Mouse (Mus musculus) heart, embryonic 14.5 days (tissue): ENCODE results near the gene Itgb5. TPM values are rescaled to one million over a fixed set of nuclear protein-coding genes. Genes with fewer than 3 reads are reported as not detected.
A peak's percentile ranks its signal among the peaks of the same experiment; 100 is the strongest.

ENCODE experiments used
- ATAC-seq: fragments of 200-750 bp; cut with Nextera tagmentation; 2 replicates; pipeline ENCODE4 v1.8.0; 2017; ENCODE audit warnings: low read depth, moderate TSS enrichment; ENCODE audit not compliant: insufficient number of reproducible peaks, insufficient read depth, low FRiP score
- H3K27ac ChIP-seq, 2 experiments: fragments of 200-500 bp in 1 of 2; fragments of 300-500 bp in 1 of 2; sonication (generic) in 1 of 2; replicated peaks in 1 of 2; 2 replicates each; pipeline ENCODE4 v1.5.1; 2012 to 2014; ENCODE audit warnings: low read depth in 2 of 2, low read length in 2 of 2, control low read depth in 1 of 2, mild to moderate bottlenecking in 1 of 2, mixed read lengths in 1 of 2; ENCODE audit not compliant: control insufficient read depth in 1 of 2, insufficient read depth in 1 of 2
- H3K27me3 ChIP-seq: fragments of 300-500 bp; sonication (generic); 2 replicates; pipeline ENCODE4 v1.6.1; 2014; ENCODE audit warnings: mild to moderate bottlenecking, low read length, control low read depth; ENCODE audit not compliant: control insufficient read depth, insufficient read depth
- H3K36me3 ChIP-seq: fragments of 300-500 bp; sonication (generic); 2 replicates; pipeline ENCODE4 v1.6.1; 2014; ENCODE audit warnings: mild to moderate bottlenecking, control low read depth, low read length, mixed read lengths; ENCODE audit not compliant: control insufficient read depth, insufficient read depth
- H3K4me1 ChIP-seq, 2 experiments: fragments of 200-500 bp in 1 of 2; fragments of 300-500 bp in 1 of 2; sonication (generic) in 1 of 2; 2 replicates each; pipeline ENCODE4 v1.6.1; 2012 to 2014; ENCODE audit warnings: low read length in 2 of 2, control low read depth in 1 of 2, mixed read lengths in 1 of 2; ENCODE audit not compliant: control insufficient read depth in 2 of 2, insufficient read depth in 2 of 2
- H3K4me2 ChIP-seq: fragments of 300-500 bp; sonication (generic); 2 replicates; pipeline ENCODE4 v1.6.1; 2014; ENCODE audit warnings: mild to moderate bottlenecking, low read length
- H3K4me3 ChIP-seq, 2 experiments: fragments of 200-500 bp in 1 of 2; fragments of 300-500 bp in 1 of 2; sonication (generic) in 1 of 2; 2 replicates each; pipeline ENCODE4 v1.5.1; 2012 to 2014; ENCODE audit warnings: low read length in 2 of 2, mild to moderate bottlenecking in 2 of 2, control low read depth in 1 of 2, low read depth in 1 of 2, moderate library complexity in 1 of 2; ENCODE audit not compliant: control insufficient read depth in 1 of 2, insufficient read depth in 1 of 2
- H3K9ac ChIP-seq: fragments of 300-500 bp; sonication (generic); 2 replicates; pipeline ENCODE4 v1.6.1; 2014; ENCODE audit warnings: mild to moderate bottlenecking, low read length
- H3K9me3 ChIP-seq: fragments of 300-500 bp; sonication (generic); 2 replicates; pipeline ENCODE4 v1.6.1; 2016; ENCODE audit warnings: low read length, control low read depth; ENCODE audit not compliant: control insufficient read depth
- WGBS: fragments of 180-500 bp; shearing (Covaris S2); extraction: QIAGEN DNeasy Blood & Tissue Kit; methylation state at CpG from one replicate; pipeline ENCODE4 v1.1.7; 2014; 5-methylcytosine and 5-hydroxymethylcytosine counted together
- polyA plus RNA-seq: library from polyadenylated mRNA; unstranded; fragments of >200 nt; fragmentation: Nextera tagmentation; extraction: Ambion mirVana; gene quantifications from 2 replicates; pipeline ENCODE4 v1.2.1, GENCODE M21; 2014

The Itgb5 gene
- polyA plus RNA-seq, 1 experiment from 2014 or later: 96.2 TPM

DNA sequence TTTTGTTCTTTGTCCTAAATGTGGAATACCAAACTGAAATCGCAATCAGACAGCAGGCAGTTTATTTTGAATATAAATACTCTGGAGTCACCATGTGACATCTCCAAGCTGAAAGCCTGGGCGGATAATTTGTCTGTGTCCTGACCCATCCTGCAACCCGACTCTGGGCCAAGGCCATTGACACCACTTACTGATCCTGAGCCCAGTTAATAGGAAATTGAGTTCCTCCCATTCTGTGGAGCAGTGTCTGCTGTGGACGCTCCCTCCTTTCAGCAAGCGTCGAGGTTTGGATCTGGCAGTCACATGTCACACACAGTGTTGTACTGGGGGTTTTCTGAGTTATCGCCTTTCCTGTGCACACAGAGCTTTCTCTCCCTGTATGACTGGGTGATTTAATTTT is 66.2 kb downstream of the Itgb5 start:
- Histone ChIP-seq H3K4me2 (no peak overlapping the region), H3K4me3 (no peak overlapping the region), H3K36me3 (peaks cover 15% of the 10 kb centered on the region), H3K4me1 (peaks cover 24 to 44% of the 10 kb centered on the region in 2 experiments), H3K9ac (no peak overlapping the region), H3K9me3 (no peaks in the 10 kb centered on the region), H3K27me3 (no peaks in the 10 kb centered on the region), H3K27ac (no peak overlapping the region)
- no peak for ATAC-seq
- WGBS: 67% methylated on average over 7 of the region's 7 CpGs

DNA sequence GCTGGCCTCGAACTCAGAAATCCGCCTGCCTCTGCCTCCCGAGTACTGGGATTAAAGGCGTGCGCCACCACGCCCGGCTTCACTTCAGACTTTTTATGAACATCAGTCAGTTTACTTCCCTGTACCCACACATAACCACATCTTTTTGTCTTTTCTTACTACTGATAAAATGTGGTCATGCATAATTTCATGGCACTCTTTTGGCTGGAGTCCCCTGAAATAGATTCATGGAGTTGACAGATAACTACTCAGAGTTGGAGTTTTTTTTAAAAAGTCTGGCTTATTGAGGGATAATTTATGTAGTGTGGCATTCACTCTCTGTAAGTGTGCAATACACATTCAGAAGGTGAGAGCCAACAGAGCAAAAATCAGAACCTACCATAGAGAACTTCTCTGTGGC is 67.3 kb downstream of the Itgb5 start:
- 98% methylated on average over 7 of the region's 7 CpGs for WGBS
- H3K27ac ChIP-seq: no peak overlapping the region
- H3K4me2 ChIP-seq: no peak overlapping the region
- no peaks in the 10 kb centered on the region for H3K9me3 ChIP-seq
- H3K27me3 ChIP-seq: no peaks in the 10 kb centered on the region
- peaks cover 20% of the 10 kb centered on the region for H3K36me3 ChIP-seq
- no peak overlapping the region for H3K4me3 ChIP-seq
- no peak for ATAC-seq
- H3K4me1 ChIP-seq: peaks cover 14 to 33% of the 10 kb centered on the region in 2 experiments
- no peak overlapping the region for H3K9ac ChIP-seq

DNA sequence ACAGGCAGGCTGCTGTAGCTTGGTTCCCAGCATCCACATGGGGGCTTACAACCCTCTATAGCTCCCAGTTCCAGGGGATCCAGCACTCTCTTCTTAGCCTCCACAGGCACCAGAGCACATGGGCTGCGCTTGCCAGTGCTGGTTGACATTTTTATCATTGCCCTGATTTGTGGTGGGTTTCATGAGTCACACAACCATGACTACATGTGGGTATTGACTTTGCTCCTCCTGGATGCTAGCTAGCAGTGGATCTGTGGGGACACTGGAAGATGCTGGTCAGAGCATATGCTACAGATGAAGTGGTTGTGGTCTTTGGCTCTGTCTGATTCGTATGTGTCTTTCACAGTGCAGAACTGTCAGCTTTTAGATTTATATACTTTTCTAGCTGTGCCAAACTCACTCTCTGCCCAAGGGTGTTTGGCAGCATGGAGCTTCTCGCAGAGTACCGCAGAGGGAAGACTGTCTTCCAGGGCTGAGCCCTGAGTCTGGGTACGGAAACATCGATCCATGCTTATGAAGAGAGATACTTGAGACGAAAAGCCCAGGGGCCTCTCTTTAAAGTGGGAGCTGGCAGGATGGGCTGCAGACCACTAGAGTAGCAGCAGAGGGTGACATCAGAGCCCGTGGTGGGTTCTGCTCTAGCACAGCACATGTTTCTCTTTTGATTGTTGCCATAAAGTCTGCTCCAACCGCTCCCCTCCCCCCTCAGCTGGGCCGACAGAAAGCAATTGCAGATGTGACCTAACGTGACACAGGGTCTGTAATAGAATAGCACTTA is 74.4 kb downstream of the Itgb5 start:
- Histone ChIP-seq H3K4me2 (no peak overlapping the region), H3K27me3 (no peaks in the 10 kb centered on the region), H3K36me3 (peaks cover 56% of the 10 kb centered on the region), H3K4me3 (no peak overlapping the region), H3K9ac (peak overlapping the region; percentile 17; the same call in 1 of the 2 replicates), H3K27ac (peak overlapping the region in 1 of 2 experiments; percentile 30; a peak in 2 of 4 replicates), H3K9me3 (no peaks in the 10 kb centered on the region; the same call in 1 of the 2 replicates), H3K4me1 (peaks cover 7 to 17% of the 10 kb centered on the region in 2 experiments)
- no peak for ATAC-seq
- 47% methylated on average over 11 of the region's 11 CpGs for WGBS

DNA sequence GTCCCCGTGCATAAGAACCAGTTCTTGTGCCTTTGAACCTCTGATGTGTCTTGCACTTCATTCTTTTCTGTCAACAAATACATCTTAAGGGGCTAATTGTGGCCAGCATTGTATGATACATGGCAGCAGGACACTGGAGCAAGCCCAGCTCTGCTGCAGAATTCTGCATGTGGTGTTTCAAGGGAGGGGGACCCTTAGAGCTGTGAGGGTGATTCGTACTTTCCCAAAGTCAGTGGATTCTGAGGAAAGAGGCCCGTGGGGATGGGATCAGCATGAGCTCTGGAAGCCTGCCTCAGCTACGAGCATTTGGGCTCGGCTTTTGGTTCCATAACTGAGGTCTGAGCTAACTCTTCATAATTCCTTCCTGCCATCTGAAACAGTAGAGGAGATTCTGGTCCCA is 75.1 kb downstream of the Itgb5 start:
- WGBS: 80% methylated on average over 5 of the region's 5 CpGs
- H3K36me3 ChIP-seq: peaks cover 50% of the 10 kb centered on the region
- no peak for ATAC-seq
- no peak overlapping the region for H3K27ac ChIP-seq
- no peaks in the 10 kb centered on the region; the same call in 1 of the 2 replicates for H3K9me3 ChIP-seq
- no peak overlapping the region for H3K4me3 ChIP-seq
- no peaks in the 10 kb centered on the region for H3K27me3 ChIP-seq
- peaks cover 7 to 17% of the 10 kb centered on the region in 2 experiments for H3K4me1 ChIP-seq
- H3K4me2 ChIP-seq: no peak overlapping the region
- no peak overlapping the region for H3K9ac ChIP-seq

DNA sequence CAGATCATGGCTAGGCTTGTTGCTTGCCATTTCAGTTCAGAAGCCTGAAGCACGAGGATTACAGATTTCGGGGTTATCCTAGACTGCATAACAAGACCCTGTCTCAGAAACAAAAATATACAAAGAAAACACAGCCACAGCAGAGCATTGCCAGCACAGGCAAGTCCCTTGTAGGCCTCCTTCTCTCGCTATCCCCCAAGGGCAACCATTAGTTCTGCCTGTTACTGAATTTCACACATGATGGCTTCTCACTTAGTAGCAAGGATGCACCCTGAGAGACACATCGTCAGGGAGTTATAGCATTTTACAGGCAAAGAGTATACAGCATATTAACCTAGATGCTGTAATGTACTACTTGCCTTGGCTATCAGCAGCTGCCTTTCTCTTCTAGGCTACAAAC is 78.8 kb downstream of the Itgb5 start:
- no peaks in the 10 kb centered on the region for H3K27me3 ChIP-seq
- no peak for ATAC-seq
- peaks cover 7 to 15% of the 10 kb centered on the region in 2 experiments for H3K4me1 ChIP-seq
- H3K36me3 ChIP-seq: peaks cover 49% of the 10 kb centered on the region
- WGBS: 88% methylated on average over 4 of the region's 4 CpGs
- H3K27ac ChIP-seq: no peak overlapping the region
- H3K4me2 ChIP-seq: no peak overlapping the region
- H3K4me3 ChIP-seq: no peak overlapping the region
- H3K9me3 ChIP-seq: no peaks in the 10 kb centered on the region; the same call in 1 of the 2 replicates
- no peak overlapping the region for H3K9ac ChIP-seq

DNA sequence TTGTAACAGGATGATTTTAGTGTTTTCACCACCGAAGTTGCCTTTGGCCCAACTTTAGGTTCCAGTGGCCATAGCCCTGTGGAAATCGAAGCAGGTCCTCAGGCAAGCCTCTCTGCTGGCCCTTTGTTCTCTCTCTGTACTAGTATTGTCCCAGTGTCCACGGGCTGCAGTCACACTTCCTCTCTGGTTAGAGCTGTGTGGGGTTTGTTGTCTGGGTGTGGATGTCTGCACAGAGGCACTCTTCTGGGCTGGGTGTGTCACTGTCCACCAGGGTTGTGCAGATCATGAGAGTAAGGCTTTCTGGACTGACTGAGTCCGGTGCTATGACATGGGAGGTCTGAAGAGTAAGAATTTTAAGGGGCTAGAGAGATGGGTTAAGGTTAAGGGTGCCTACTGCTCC is 85.5 kb downstream of the Itgb5 start:
- Histone ChIP-seq H3K36me3 (peaks cover 54% of the 10 kb centered on the region), H3K9me3 (no peaks in the 10 kb centered on the region), H3K4me3 (no peak overlapping the region), H3K9ac (no peak overlapping the region), H3K27me3 (no peaks in the 10 kb centered on the region), H3K4me2 (no peak overlapping the region), H3K4me1 (peaks cover 31 to 36% of the 10 kb centered on the region in 2 experiments), H3K27ac (0 out of 4 replicates have a peak overlapping the region, but pooled peaks of 1 of the 2 experiments have one; percentile 21)
- no peak for ATAC-seq
- 66% methylated on average over 4 of the region's 4 CpGs for WGBS

DNA sequence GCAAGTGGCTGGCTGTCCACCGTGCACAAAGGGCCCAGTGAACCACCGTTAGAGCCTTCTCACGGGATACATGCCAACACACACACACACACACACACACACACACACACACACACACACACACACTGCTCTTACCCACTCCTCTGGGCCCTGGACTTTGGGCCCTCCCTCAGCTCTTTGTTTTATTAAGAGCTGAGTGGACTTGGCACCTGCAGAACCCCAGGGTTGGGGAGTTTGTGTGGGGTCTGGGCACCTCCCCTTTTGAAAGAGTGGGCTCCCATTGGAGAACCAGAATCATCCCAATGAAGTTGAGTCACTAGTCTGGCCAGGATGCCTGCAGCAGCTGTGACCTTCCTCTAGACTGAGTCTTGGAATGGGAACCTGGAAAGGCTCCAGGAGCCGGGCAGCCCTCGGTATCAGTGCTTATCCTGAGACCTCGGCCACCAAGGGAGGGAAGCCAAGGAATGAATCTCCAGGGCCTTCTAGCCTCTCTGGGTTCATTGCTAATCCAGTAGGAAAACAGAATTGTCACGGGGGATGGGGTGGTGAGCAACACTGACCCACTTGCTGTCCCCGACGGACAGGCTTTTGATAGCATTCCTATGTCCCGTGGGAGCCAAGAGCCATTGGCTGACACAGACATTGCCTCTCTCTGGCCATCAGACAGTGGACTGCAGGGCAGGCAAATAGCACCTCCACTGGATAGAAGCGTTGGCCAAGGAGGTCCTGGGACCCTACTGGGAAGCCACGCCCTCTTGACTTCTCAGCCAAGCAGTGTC is 87.2 kb downstream of the Itgb5 start:
- no peak overlapping the region for H3K4me3 ChIP-seq
- H3K27me3 ChIP-seq: no peaks in the 10 kb centered on the region
- peak overlapping the region; percentile 61 to 78 for H3K27ac ChIP-seq
- H3K4me2 ChIP-seq: peak overlapping the region; percentile 26
- ATAC-seq: peak; percentile 58
- 21% methylated on average over 12 of the region's 12 CpGs for WGBS
- no peak overlapping the region for H3K9ac ChIP-seq
- peaks cover 49% of the 10 kb centered on the region for H3K36me3 ChIP-seq
- peaks cover 38 to 42% of the 10 kb centered on the region in 2 experiments for H3K4me1 ChIP-seq
- no peaks in the 10 kb centered on the region for H3K9me3 ChIP-seq
